Mouse (Mus musculus) liver, embryonic 13.5 days (tissue): Measurements from ENCODE around the gene Cfap61. TPM values are rescaled to one million over a fixed set of nuclear protein-coding genes. Genes with fewer than 3 reads are reported as not detected.

Source experiments
- ATAC-seq: fragments of 200-750 bp; cut with Nextera tagmentation; 2 replicates; pipeline ENCODE4 v1.8.0; 2017; ENCODE audit warnings: low read depth, mild to moderate bottlenecking, moderate number of reproducible peaks, moderate library complexity
- DNase-seq: peaks from one replicate; pipeline ENCODE4 v3.0.0; 2022
- H3K27ac ChIP-seq: fragments of 300-500 bp; sonication (generic); 2 replicates; pipeline ENCODE4 v1.5.1; 2015; ENCODE audit warnings: moderate library complexity, mild to moderate bottlenecking, inconsistent platforms
- H3K27me3 ChIP-seq: fragments of 300-500 bp; sonication (generic); 2 replicates; pipeline ENCODE4 v1.6.1; 2015; ENCODE audit warnings: mild to moderate bottlenecking, inconsistent platforms
- H3K36me3 ChIP-seq: fragments of 300-500 bp; sonication (generic); 2 replicates; pipeline ENCODE4 v1.6.1; 2015; ENCODE audit warnings: mild to moderate bottlenecking, inconsistent platforms
- H3K4me1 ChIP-seq: fragments of 300-500 bp; sonication (generic); replicated peaks from 2 replicates; pipeline ENCODE4 v1.6.1; 2015; ENCODE audit warnings: inconsistent platforms
- H3K4me2 ChIP-seq: fragments of 300-500 bp; sonication (generic); 2 replicates; pipeline ENCODE4 v1.6.1; 2015; ENCODE audit warnings: inconsistent platforms, mild to moderate bottlenecking, moderate library complexity
- H3K4me3 ChIP-seq: fragments of 300-500 bp; sonication (generic); replicated peaks from 2 replicates; pipeline ENCODE4 v1.5.1; 2015; ENCODE audit warnings: mild to moderate bottlenecking, inconsistent platforms
- H3K9ac ChIP-seq: fragments of 300-500 bp; sonication (generic); 2 replicates; pipeline ENCODE4 v1.6.1; 2015; ENCODE audit warnings: mild to moderate bottlenecking, inconsistent platforms
- H3K9me3 ChIP-seq: fragments of 300-500 bp; sonication (generic); replicated peaks from 2 replicates; pipeline ENCODE4 v1.6.1; 2016; ENCODE audit warnings: inconsistent platforms
- WGBS: fragments of 180-500 bp; shearing (Covaris S2); methylation state at CpG from one replicate; pipeline ENCODE4 v1.1.7; 2015; ENCODE audit not compliant: insufficient replicate concordance; 5-methylcytosine and 5-hydroxymethylcytosine counted together
- polyA plus RNA-seq: library from polyadenylated mRNA; unstranded; fragments of >200 nt; fragmentation: Nextera tagmentation; extraction: Ambion mirVana; gene quantifications from 2 replicates; pipeline ENCODE4 v1.2.1, GENCODE M21; 2015

Gene Cfap61
- polyA plus RNA-seq, 1 experiment from 2014 or later, result 0.10 TPM

DNA sequence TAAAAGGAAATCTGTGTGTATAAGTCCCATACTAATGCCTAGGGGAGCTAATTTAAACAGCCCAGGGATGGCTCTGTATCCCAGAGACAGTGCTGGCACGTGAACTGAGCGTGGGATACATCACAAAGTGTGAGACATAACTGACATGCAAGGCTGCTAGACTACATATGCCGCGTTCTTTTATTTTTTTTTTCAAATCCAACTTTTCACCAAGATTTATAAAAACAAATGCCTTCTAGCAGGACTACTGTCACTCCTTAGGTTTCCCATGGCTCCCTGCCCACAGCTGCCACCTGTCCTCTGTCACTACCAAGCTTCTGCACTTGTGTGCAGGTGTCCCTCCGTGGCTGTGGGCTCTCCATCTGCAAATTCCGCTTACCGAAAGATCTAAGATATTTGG is 239.6 kb downstream of the Cfap61 start:
- H3K4me1 ChIP-seq, result no peaks in the 10 kb centered on the region
- ATAC-seq (no peak), DNase-seq (no peak)
- H3K27me3 ChIP-seq, result no peaks in the 10 kb centered on the region
- WGBS, result 68% methylated on average over 7 of the region's 7 CpGs
- H3K27ac ChIP-seq, result no peak overlapping the region
- H3K9ac ChIP-seq, result no peak overlapping the region
- H3K9me3 ChIP-seq, result no peaks in the 10 kb centered on the region
- H3K36me3 ChIP-seq, result no peaks in the 10 kb centered on the region
- no peak overlapping the region for H3K4me3 ChIP-seq
- no peak overlapping the region for H3K4me2 ChIP-seq

DNA sequence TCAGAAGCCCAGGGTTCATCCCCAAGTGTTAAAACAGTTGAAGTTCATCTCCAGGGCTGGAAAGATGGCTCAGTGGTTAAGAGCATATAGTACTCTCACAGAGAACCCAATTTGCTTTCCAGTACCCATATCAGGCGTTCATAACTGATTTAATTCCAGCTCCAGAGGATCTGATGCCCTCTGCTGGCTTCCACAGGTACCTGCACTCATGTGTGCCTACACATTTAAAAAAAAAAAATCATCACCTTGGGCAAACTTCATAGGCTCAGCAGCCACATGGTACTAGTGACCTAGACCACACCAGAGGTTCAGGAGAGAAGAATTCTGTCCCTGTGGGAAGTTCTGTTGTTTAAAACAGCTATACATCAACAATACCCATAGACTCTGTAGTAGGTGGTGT is 244.1 kb downstream of the Cfap61 start:
- H3K27me3 ChIP-seq, result no peaks in the 10 kb centered on the region
- no peaks in the 10 kb centered on the region for H3K36me3 ChIP-seq
- DNase-seq, result no peak
- no peak overlapping the region for H3K27ac ChIP-seq
- H3K4me1 ChIP-seq, result no peaks in the 10 kb centered on the region
- 50% methylated on average over 1 of the region's 1 CpGs for WGBS
- H3K9ac ChIP-seq, result no peak overlapping the region
- ATAC-seq, result no peak
- H3K9me3 ChIP-seq, result no peaks in the 10 kb centered on the region
- H3K4me3 ChIP-seq, result no peak overlapping the region
- H3K4me2 ChIP-seq, result no peak overlapping the region

DNA sequence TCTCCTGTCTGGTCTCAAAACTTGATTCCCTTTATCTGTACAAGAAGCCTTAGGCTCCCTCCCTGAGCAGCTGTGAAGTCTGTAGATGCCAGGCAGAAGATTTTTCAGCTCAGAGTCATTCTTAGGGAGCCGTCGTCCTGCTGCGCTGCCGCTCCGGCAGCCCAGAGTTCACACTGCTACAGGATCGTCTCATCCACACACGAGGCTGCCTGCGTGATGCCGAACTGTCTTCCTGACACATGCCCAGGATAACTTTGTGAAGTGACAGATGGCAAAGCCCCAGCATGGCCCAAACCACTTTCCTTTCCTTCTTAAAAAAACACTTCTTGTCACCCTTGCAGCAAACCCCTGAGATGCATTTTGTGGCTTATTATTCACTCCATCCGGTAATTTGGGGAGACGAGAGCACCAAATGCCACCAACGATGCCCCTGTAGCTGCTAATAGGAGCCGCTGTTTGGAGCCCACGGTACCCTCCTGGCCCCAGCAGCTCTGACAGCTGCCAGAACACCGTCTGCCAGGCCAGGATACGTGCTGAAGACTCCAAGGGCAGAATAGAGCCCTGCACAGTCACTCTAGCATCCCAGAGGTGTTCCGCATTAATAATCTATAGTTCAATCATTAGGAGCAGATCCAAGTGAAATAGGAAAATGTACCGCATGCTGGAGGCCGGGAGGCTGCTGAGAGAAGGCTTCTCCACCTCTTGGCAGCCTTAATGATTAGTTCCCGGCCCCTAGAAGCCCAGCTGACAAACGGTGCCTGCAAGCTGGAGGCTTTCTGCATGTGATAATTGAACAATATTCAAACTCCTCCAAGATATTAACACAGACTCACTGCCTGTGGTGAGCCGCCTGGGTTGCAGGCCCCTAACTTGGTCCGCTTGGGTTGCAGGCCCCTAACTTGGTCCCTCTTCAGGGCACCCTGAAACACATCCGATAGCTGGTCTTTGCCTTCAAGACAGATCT is 249.5 kb downstream of the Cfap61 start:
- H3K27me3 ChIP-seq, result no peaks in the 10 kb centered on the region
- no peak overlapping the region for H3K4me2 ChIP-seq
- DNase-seq (no peak), ATAC-seq (no peak)
- H3K4me3 ChIP-seq, result no peak overlapping the region
- no peak overlapping the region for H3K27ac ChIP-seq
- no peaks in the 10 kb centered on the region for H3K4me1 ChIP-seq
- H3K36me3 ChIP-seq, result no peaks in the 10 kb centered on the region
- no peaks in the 10 kb centered on the region for H3K9me3 ChIP-seq
- no peak overlapping the region for H3K9ac ChIP-seq
- WGBS, result 68% methylated on average over 24 of the region's 24 CpGs

- ATAC-seq, result no peak
- no peaks in the 10 kb centered on the region for H3K27me3 ChIP-seq
- H3K4me1 ChIP-seq, result no peaks in the 10 kb centered on the region
Observed at GRCm38 (mm10) chr2:146196126-146196525, 261.5 kb downstream of the Cfap61 start.

GRCm38 (mm10) chr2:146197947-146198346 is 263.4 kb downstream of the Cfap61 start:
- no peak overlapping the region for H3K4me3 ChIP-seq
- H3K36me3 ChIP-seq, result no peaks in the 10 kb centered on the region
- H3K27ac ChIP-seq, result no peak overlapping the region
- ATAC-seq (no peak), DNase-seq (no peak)
- no peaks in the 10 kb centered on the region for H3K27me3 ChIP-seq
- 19% methylated on average over 7 of the region's 7 CpGs for WGBS
- H3K9ac ChIP-seq, result no peak overlapping the region
- H3K9me3 ChIP-seq, result no peaks in the 10 kb centered on the region
- H3K4me1 ChIP-seq, result no peaks in the 10 kb centered on the region
- no peak overlapping the region for H3K4me2 ChIP-seq

More at GRCm38 (mm10) chr2:146196126-146196525, 261.5 kb downstream of the Cfap61 start:
- Histone ChIP-seq H3K9me3 (no peaks in the 10 kb centered on the region), H3K9ac (no peak overlapping the region), H3K4me3 (no peak overlapping the region), H3K27ac (no peak overlapping the region), H3K4me2 (no peak overlapping the region), H3K36me3 (no peaks in the 10 kb centered on the region)
- DNase-seq, result no peak
- WGBS, result 76% methylated on average over 11 of the region's 11 CpGs

DNA sequence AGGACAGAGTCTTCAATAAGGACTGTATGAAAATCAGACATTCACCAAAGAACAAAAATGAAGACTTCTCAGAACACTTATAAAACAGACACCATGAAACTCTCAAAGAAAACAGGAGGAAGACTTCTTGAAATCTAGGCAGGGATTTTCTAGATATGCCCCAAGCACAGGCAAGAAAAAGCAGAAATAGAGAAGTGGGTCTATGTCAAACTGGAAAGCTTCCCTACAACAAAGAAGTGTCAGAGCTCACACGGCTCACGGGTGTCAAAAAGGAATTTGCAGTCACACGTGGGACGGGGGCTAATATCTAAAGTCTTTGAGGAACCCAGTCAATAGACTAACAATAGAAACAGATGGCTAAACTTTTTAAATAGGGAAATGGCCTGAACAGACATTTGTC is 276.4 kb downstream of the Cfap61 start:
- Histone ChIP-seq H3K36me3 (no peaks in the 10 kb centered on the region), H3K9me3 (no peaks in the 10 kb centered on the region), H3K4me3 (no peak overlapping the region), H3K27ac (no peak overlapping the region), H3K9ac (no peak overlapping the region), H3K4me1 (no peaks in the 10 kb centered on the region), H3K27me3 (peaks cover 11% of the 10 kb centered on the region), H3K4me2 (no peak overlapping the region)
- ATAC-seq, result no peak
- DNase-seq, result no peak
- WGBS, result 26% methylated on average over 4 of the region's 4 CpGs

DNA sequence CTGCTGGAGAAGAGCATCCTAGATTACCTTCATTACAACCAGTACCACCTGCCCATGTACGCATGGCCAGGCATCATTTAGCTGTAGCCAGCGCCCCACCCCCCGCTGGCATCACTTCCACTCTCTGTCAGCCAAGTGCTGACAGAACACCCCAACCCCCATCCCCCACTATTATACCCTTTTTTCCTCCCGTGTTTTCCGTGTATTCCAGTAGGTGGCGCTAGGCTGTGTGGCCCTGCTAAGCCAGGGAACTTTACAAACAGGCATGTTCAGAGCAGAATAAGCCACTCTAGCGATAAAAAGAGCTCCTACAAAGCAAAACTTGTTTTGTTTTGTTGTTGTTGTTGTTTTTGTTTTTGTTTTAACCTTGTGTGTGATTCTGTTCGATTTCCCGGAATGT is 280.1 kb downstream of the Cfap61 start:
- no peak overlapping the region for H3K4me3 ChIP-seq
- H3K27ac ChIP-seq, result no peak overlapping the region
- H3K4me2 ChIP-seq, result no peak overlapping the region
- H3K36me3 ChIP-seq, result no peaks in the 10 kb centered on the region
- no peaks in the 10 kb centered on the region for H3K9me3 ChIP-seq
- DNase-seq (no peak), ATAC-seq (no peak)
- peaks cover 46% of the 10 kb centered on the region for H3K27me3 ChIP-seq
- no peaks in the 10 kb centered on the region; the same call in 1 of the 2 replicates for H3K4me1 ChIP-seq
- no peak overlapping the region for H3K9ac ChIP-seq
- WGBS, result 9% methylated on average over 9 of the region's 9 CpGs

DNA sequence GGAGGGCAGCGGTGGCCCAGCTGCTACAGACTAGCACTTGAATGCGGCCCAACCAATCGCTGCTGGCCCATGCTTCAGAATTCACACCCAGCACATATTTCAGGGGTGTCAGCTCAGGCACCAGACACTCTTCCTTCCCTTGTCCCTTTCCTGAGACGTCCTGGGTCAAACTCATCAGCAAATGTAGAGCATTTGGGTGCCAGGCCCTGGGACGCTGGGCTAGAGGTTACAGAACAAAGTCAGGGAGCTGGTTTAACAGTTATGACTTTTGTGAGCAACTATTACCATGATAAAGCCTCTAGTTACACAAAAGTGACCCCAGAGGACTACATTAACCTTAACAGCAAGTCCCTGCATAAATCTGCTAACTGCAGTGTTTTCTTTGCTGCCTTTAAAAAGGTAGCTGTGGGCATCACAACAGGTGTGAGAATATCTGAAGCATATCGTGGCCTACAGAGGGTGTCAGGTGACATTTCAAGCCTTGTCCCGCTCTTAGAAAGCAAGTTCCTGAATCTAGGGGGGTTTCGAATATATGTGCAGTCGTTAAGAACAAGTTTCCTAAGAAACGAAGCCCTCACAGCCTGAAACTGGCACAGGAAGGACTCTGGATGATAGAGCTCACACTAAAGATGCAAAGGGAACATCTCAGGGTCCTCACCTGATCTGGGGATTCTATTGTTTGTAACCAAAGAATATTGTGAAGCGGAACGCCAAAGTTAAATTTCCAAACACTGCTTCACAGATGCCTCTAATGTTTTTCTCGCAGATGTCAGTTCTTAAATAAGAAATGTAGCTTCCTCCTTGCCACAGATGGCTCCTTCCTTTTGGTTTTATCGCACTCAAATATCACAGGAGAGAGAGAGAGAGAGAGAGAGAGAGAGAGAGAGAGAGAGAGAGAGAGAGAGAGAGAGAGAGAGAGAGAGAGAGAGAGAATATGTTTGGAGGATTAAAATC is 281.8 kb downstream of the Cfap61 start:
- Histone ChIP-seq H3K4me2 (no peak overlapping the region), H3K36me3 (no peaks in the 10 kb centered on the region), H3K27me3 (peaks cover 62% of the 10 kb centered on the region), H3K4me3 (no peak overlapping the region), H3K9me3 (no peaks in the 10 kb centered on the region), H3K27ac (no peak overlapping the region), H3K4me1 (peaks cover 8% of the 10 kb centered on the region), H3K9ac (no peak overlapping the region)
- ATAC-seq (no peak), DNase-seq (no peak)
- 27% methylated on average over 14 of the region's 14 CpGs for WGBS

DNA sequence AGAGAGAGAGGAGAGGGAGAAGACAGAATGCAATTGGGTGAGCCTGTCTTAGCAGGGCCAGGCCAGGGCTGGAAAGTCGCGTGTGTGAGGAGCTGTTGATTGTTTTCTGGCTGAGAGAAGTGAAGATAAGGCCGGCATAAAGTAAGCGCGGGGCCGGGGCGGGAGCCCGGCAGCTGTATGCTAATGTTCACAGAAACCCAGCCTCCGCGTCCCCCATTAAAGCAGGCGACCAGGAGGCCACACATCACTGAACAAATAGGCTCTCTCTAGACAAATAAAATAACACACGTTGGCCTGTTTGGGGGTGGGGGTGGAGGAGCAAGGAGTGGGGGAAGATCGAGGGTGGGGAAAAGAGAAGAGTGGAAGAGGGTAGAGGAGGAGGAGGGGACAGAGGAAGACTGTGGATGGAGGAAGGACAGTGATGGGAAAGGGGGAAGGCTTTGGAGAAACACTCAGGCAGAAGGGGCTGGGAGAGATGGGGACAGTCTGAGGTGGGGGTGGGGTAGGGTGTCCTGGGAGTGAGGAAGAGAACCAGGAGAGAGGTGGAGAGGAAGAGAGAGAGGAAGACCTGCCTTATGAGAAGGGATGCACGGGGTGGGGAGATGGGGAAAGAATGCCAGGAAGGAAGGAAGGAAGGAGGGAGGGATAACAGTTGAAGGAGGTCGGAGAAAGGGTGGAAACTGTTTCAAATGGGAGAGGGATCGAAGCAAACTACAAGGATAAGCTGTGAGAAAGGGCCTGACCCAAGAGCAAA is 282.8 kb downstream of the Cfap61 start:
- H3K4me3 ChIP-seq, result no peak overlapping the region
- H3K9ac ChIP-seq, result no peak overlapping the region
- H3K27me3 ChIP-seq, result peaks cover 72% of the 10 kb centered on the region
- H3K27ac ChIP-seq, result no peak overlapping the region
- WGBS, result 3% methylated on average over 16 of the region's 16 CpGs
- H3K36me3 ChIP-seq, result no peaks in the 10 kb centered on the region
- no peaks in the 10 kb centered on the region for H3K9me3 ChIP-seq
- peaks cover 15% of the 10 kb centered on the region for H3K4me1 ChIP-seq
- DNase-seq (no peak), ATAC-seq (no peak)
- H3K4me2 ChIP-seq, result no peak overlapping the region

- H3K9me3 ChIP-seq, result no peaks in the 10 kb centered on the region
- no peak overlapping the region for H3K27ac ChIP-seq
- H3K4me2 ChIP-seq, result peak overlapping the region; percentile 33
- peak overlapping the region; percentile 8 for H3K4me3 ChIP-seq
- H3K36me3 ChIP-seq, result no peaks in the 10 kb centered on the region
- WGBS, result 2% methylated on average over 40 of the region's 40 CpGs
- peaks cover 24% of the 10 kb centered on the region for H3K4me1 ChIP-seq
- DNase-seq (no peak), ATAC-seq (no peak)
- no peak overlapping the region for H3K9ac ChIP-seq
- H3K27me3 ChIP-seq, result peaks cover 80% of the 10 kb centered on the region
Observed at GRCm38 (mm10) chr2:146218161-146218691, 283.6 kb downstream of the Cfap61 start.
